Mouse (Mus musculus) testis, postnatal 14 days (tissue): ENCODE results near the gene Gal3st2.
"Not testable (repeated sequence)": the region's sequence is repeated elsewhere in the genome, so short reads cannot be mapped to it uniquely, and the experiment has no call there.

ENCODE experiments used
- DNase-seq: peaks from one replicate; pipeline ENCODE4 v3.0.0; 2021; ENCODE audit warnings: low spot score

The Gal3st2 gene

DNA sequence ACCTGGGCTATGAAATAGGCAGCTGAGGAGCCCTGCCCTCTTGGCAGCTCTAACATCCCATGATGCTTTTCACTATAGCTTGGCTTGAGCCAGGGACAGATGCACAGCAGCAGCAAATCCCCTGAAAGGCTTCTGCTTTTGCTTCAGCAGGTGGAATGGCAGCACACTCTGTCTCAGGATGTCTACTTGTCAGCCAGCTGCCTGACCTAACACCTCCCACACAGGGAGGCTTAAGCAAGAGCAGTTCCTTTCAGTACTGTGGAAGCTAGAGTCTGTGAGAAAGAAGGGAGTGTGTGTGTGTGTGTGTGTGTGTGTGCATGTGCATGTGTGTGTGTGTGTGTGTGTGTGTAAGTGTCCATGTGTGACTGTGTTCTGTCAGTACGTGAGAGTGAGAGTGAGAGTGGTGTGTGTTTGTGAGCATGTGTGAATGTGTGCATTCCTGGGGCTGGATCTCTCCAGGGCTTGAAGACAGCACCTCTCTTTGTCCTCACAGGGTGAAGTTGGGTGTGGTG lies 10.5 kb downstream of the Gal3st2 start:
- DNase-seq = not testable (repeated sequence)

DNA sequence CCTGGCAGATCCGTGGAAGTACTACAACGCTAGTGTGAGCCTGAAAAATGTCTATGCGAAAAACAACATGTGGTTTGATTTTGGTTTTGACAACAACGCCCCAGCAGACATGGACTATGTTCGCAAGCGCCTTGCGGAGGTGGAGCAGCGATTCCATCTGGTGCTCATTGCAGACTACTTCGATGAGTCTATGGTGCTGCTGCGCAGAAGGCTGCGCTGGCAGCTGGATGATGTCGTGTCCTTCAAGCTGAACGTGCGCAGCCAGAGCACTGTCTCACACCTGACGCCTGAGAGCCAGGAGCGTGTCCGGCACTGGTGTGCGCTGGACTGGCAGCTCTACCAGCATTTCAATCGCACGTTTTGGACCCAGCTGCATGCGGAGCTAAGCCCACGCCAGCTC lies 13.3 kb downstream of the Gal3st2 start:
- DNase-seq = not testable (repeated sequence)

DNA sequence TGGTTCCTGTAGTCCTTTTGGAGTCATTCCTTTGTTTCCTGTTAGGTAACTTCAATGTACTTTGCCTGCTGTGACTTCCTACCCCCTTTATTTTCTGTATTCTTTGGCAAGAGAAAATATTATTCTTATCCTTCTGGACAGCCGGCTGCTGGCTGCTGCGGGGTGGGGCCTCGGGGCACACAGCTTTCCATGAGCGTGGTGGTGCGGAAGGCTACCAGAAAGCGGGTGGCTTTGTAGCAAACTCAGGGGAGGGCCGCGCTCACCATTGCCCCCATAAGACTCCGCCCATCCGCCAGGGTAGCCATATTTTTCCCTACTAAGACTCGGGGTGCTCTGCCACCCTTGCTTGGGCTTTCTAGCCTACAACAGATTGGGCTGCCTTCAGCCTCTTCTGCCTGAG lies 20.7 kb downstream of the Gal3st2 start:
- not testable (repeated sequence) for DNase-seq

DNA sequence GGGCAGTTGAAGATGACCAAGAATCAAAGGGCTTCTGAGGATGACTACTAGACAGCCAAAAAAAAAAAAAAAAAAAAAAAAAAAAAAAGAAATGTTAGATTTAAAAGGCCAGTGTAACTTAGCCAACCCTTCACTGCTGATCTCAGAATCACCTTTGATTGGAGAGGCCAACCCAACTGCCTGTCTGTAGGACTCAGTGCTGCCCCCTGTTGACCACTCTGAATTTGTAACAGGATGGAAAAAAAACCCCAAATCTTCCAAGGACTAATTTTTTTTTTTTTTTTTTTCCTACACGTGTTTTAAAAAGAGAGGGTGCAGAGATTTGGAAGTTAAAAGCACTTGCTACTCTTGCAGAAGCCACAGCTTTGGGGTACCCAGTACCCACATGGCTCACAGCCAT lies 29.8 kb downstream of the Gal3st2 start:
- DNase-seq = not testable (repeated sequence)

DNA sequence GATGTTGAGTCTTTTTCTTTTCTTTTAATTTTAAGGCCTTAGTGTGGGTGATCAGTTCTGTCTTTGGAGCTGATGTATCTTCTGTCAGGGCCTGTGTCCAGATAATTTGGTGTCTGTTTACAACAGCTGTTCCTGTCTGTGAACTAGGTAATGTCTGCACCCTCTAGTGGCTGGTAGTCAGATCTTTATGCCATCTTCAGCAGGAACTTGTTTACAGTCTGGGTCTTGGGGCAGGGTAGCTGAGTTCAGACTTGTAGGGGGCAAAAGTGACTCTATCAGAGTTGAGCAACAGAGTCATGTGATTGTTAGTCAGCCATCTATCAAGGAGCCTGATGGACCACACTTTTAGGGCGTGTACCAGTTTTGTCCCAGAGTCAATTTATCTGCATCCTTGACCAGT lies 36.3 kb downstream of the Gal3st2 start:
- not testable (repeated sequence) for DNase-seq

DNA sequence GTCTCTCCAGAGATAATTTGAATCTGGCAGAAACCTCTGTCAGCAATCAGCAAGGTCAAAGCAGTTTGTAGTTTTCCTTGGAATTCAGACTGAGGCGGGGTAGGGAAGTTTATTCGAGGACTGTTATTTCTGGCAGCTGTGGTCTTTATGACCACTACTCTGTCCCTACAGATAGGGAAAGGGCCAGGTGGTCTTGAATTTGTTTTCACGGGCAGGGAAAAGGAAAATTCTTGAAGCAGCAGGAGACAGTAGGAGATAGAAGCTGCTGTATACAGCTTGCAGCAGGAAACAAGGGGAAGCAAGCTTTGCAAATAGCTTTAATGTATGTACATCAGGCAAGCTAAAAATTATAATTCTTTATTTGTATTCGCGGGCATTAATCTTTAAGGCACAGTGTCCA lies 40.2 kb downstream of the Gal3st2 start:
- peak; percentile 45 for DNase-seq

DNA sequence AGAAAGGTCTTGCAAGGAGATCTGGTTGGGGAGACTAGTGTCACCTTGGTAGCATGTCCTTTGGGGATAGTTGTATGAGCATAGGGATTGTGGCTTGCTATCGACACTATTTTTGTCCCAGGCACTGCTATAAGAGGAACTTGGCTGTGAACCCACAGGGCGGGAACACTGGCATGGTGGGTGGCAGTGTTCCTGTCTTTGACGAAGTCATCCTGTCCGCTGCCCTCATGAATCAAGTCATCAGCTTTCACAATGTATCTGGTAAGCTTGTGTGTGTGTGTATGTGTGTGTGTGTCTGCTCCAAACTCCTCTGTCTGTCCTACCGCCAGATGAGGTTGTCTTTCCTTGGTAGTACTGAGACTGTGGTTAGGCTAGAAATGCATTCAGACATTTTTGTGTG lies 45.6 kb downstream of the Gal3st2 start:
- DNase-seq = not testable (repeated sequence)

DNA sequence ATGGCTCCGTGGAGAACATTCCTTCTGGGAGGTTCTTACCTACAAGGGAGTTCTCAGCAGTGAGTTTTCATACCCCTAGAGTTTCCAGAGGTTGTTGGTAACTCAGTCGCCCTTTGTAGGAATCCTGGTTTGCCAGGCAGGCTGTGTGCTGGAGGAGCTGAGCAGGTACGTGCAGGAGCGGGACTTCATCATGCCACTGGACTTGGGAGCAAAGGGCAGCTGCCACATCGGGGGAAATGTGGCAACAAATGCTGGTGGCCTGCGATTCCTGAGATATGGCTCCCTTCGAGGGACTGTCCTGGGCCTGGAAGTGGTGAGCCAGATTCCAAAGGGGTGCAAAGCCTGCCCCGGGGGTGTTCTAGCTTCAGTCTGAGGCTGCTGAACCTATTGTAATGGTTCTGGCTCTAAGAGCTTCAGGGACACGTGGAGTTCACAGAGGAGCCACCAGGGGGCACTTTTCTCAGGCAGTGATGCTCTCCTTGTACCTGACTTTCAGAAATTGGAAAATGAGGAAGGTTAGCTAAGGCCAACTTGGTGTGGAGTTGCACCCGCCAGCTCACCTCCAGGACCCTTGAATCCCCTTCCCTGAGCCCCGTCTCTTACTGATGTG lies 48.0 kb downstream of the Gal3st2 start:
- DNase-seq = not testable (repeated sequence)

DNA sequence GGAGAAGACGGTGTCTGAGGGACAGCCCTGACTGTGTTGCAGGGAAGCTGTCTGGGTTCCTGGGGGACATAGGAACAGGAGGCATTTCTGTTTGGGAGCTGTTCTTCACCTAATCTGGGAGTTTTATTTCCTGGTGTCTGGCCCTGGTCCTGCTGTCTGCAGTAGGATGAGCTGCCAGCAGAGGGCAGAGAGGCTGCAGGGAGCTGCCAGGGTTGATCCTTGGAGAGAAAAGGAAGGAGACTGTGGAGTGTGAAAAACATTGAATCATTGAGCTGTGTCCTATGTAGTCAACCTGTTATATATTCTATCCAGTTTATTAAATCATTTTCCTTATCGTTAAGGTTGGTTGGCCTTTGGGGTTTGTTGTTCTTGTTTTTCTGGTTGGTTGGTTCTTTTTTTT lies 50.8 kb downstream of the Gal3st2 start:
- not testable (repeated sequence) for DNase-seq

DNA sequence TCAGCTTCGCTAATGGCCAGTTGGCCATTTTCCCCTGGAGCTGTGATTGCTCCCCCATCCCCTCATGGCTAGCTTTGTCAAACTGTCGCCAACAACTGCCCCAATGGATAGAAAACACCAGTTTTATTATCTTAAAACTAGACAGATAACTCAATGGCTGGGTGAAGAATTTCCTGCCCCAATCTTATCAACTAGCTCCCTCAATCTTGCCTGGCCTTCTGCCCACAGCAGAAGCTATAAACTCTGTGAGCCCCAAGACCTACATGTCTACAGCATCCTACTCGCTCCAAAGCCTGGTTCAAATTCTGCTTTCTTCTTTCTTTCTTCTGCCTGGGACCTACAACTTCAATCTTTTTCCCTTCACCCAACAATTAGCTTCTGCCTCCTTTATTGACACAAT lies 56.1 kb downstream of the Gal3st2 start:
- not testable (repeated sequence) for DNase-seq

DNA sequence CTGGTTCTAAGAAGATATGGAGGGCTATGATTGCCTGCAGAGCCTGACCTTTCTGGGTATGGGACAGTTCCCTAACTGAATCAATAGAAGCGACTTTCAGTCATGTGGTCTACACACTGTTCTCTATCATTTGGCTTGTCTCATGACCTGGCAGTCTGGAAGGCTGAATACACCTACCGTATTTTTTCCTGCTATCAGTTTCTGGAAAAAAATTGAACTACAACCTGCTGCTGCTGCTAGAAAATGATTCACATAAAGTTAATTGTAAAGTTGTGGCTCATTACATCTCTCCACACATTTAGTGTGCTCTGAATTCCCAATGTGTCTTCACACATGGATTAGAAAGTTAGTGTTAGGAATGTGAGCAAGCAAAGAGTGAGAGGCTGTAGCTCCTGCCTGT lies 56.9 kb downstream of the Gal3st2 start, which contains the start of gene Gal3st2b:
TSS of gene Gal3st2b (plus strand) at position 301 of the 400 bp plus-strand sequence.
- DNase-seq = not testable (repeated sequence)

DNA sequence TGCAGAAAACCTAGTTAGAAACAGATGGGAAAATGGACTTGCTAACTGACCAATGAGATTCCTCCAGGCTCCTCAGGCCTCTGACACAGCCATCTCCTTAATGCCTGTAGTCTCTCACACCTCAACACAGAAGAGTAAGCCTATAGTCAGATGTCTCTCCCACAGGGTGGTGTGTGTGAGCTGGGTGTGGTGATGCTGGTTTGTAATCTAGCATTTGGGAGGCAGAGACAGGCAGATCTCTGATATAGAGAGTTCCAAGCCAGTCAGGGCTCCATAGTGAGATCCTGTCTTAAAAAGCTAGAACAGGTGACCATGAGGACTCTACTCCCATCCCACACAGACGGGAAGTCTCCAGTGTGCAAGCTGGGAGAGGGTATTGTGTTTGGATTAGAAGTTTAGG lies 57.7 kb downstream of the Gal3st2 start:
- DNase-seq = not testable (repeated sequence)

DNA sequence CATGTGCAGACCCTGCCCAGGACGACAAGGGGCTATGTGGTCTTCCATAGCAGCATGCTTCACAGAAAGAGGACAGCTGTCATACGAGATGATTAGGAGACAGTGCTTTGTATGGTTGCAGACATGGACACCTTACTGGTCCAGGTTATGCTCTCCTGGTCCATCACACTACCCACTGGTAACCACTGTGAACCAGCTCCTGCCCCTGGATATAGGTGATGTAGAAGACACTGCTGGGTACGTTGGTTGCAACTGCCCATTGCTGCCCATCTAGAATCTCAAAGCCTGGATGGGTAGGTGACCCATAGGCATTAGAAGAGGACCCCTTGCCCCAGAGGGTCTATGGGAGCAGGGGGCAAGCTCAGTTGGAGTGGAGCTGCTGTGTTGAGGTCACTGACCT lies 58.2 kb downstream of the Gal3st2 start:
- not testable (repeated sequence) for DNase-seq

DNA sequence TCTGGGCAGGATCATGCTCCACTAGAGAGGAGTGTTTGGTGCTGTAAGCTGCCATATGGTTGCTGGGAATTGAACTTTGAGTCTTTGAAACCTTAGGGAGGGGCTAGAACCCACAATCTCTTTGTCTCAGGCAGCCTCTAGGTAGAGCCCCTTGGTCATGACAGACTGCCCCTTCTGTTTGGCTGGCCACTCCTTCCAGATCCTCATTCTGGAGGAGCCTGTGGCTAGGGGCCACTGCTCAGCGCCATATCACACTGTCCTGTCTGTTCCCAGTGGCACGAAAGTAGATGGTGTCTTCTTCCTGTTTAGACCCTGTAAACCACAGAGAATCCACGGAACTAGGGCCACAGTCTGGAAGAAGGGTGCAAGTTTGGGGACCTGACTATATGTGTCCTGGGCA lies 61.5 kb downstream of the Gal3st2 start:
- not testable (repeated sequence) for DNase-seq

DNA sequence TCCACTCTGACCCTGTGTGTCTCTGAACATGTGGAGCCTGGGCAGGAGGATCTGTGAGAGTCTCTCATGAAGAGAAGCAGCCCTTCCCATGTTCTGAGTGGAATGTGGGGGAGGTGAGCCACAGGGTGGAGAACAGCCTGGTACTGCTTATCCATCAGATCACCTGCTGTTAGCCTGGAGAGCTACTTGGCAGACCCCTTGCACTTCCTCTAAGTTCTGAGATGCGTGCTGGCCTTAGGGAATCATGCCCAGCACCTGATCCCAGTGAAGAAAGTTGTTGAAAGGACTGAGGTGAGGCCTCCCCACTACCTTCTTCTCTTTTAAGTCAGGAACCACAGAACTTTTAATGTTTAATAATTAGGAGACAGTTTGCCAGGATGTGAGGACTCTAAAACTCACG lies 62.0 kb downstream of the Gal3st2 start:
- DNase-seq = not testable (repeated sequence)
